Mouse (Mus musculus) forebrain, embryonic 16.5 days (tissue): ENCODE measurements around the gene Bcl2a1d. TPM values are rescaled to one million over a fixed set of nuclear protein-coding genes. Genes with fewer than 3 reads are reported as not detected.
"Not testable (repeated sequence)": the region's sequence is repeated elsewhere in the genome, so short reads cannot be mapped to it uniquely, and the experiment has no call there.

ENCODE experiments used
- ATAC-seq: fragments of 200-750 bp; cut with Nextera tagmentation; 2 replicates; pipeline ENCODE4 v1.8.0; 2017; ENCODE audit warnings: mild to moderate bottlenecking, moderate library complexity
- H3K27ac ChIP-seq: fragments of 300-500 bp; sonication (generic); 2 replicates; pipeline ENCODE4 v1.5.1; 2014; ENCODE audit warnings: low read length, control low read depth
- H3K27me3 ChIP-seq: fragments of 300-500 bp; sonication (generic); replicated peaks from 2 replicates; pipeline ENCODE4 v1.6.1; 2014; ENCODE audit warnings: low read length; ENCODE audit not compliant: control insufficient read depth, insufficient read depth
- H3K36me3 ChIP-seq: fragments of 300-500 bp; sonication (generic); 2 replicates; pipeline ENCODE4 v1.6.1; 2014; ENCODE audit not compliant: control insufficient read depth, insufficient read depth
- H3K4me1 ChIP-seq: fragments of 300-500 bp; sonication (generic); replicated peaks from 2 replicates; pipeline ENCODE4 v1.6.1; 2014; ENCODE audit warnings: low read length; ENCODE audit not compliant: control insufficient read depth, insufficient read depth
- H3K4me2 ChIP-seq: fragments of 300-500 bp; sonication (generic); 2 replicates; pipeline ENCODE4 v1.6.1; 2014; ENCODE audit warnings: mild to moderate bottlenecking, low read length, control low read depth
- H3K4me3 ChIP-seq: fragments of 300-500 bp; sonication (generic); replicated peaks from 2 replicates; pipeline ENCODE4 v1.5.1; 2014; ENCODE audit warnings: mild to moderate bottlenecking, low read length, control low read depth
- H3K9ac ChIP-seq: fragments of 300-500 bp; sonication (generic); replicated peaks from 2 replicates; pipeline ENCODE4 v1.6.1; 2014; ENCODE audit warnings: low read depth, low read length, control low read depth
- H3K9me3 ChIP-seq: fragments of 300-500 bp; sonication (generic); 2 replicates; pipeline ENCODE4 v1.6.1; 2016; ENCODE audit warnings: low read length; ENCODE audit not compliant: control insufficient read depth
- WGBS: fragments of 180-500 bp; shearing (Covaris S2); extraction: QIAGEN DNeasy Blood & Tissue Kit; methylation state at CpG from one replicate; pipeline ENCODE4 v1.1.7; 2014; 5-methylcytosine and 5-hydroxymethylcytosine counted together
- polyA plus RNA-seq: library from polyadenylated mRNA; unstranded; fragments of >200 nt; fragmentation: Nextera tagmentation; extraction: Ambion mirVana; gene quantifications from 2 replicates; pipeline ENCODE4 v1.2.1, GENCODE M21; 2015

The Bcl2a1d gene
- polyA plus RNA-seq, 1 experiment from 2014 or later, result not detected

DNA sequence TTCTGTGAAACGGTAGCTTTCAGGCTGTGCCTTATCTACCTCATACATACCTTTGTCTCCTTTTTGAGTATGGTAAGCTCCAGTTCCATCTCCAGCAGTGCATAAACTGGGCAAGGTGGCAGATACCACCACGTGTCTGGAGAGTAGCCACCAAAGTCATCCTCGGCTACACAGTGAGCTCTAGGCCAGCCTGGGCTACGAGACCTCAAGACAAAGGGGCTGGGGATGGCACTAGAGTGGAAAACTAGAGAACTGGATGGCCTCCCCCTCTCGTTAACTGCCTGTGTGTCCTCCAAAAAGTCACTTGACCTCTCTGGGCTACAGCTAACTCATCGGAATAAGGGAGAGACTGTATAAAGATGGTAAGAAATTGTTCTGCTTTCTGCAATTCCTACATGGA, 22.4 kb downstream of the Bcl2a1d start:
- Histone ChIP-seq H3K9ac (no peak overlapping the region), H3K9me3 (no peaks in the 10 kb centered on the region), H3K27ac (no peak overlapping the region), H3K4me2 (no peak overlapping the region), H3K4me3 (no peak overlapping the region), H3K27me3 (no peaks in the 10 kb centered on the region), H3K36me3 (no peaks in the 10 kb centered on the region), H3K4me1 (no peaks in the 10 kb centered on the region)
- WGBS, result 85% methylated on average over 6 of the region's 6 CpGs
- no peak for ATAC-seq

- Histone ChIP-seq H3K4me1 (no peaks in the 10 kb centered on the region), H3K9me3 (no peaks in the 10 kb centered on the region), H3K27me3 (no peaks in the 10 kb centered on the region), H3K4me3 (no peak overlapping the region), H3K9ac (no peak overlapping the region), H3K4me2 (no peak overlapping the region), H3K27ac (no peak overlapping the region), H3K36me3 (no peaks in the 10 kb centered on the region)
- ATAC-seq, result no peak
- WGBS, result 92% methylated on average over 4 of the region's 4 CpGs
These were observed 25.0 kb downstream of the Bcl2a1d start for GRCm38 (mm10) chr9:88706700-88707099.

DNA sequence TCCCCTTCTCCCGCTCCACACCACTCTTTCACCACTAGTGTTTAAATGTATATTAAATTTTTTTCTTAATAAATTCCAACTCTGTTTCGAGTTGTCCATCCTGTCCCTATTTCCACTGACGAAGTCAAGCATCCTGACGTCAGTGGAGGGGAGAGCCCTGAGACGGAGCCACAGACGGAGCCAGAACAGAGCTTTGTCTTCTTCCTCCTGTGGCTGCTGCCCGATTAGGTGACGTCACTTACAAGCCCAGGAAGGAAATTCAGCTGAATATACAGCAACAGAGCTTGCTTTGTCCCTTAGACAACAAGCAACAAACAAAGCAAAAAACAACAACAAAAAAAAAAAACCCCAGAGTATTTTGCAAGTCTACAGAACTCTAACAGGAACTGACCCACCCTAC, 26.6 kb downstream of the Bcl2a1d start:
- not testable (repeated sequence) for H3K9ac ChIP-seq, H3K27ac ChIP-seq, ATAC-seq, H3K4me1 ChIP-seq, H3K4me2 ChIP-seq, H3K36me3 ChIP-seq, H3K4me3 ChIP-seq, H3K9me3 ChIP-seq, H3K27me3 ChIP-seq
- 50% methylated on average over 8 of the region's 8 CpGs for WGBS

GRCm38 (mm10) chr9:88698746-88699145, 33.0 kb downstream of the Bcl2a1d start:
- H3K4me3 ChIP-seq, ATAC-seq: not testable (repeated sequence)

GRCm38 (mm10) chr9:88691307-88691706, 40.4 kb downstream of the Bcl2a1d start:
- H3K4me1 ChIP-seq, H3K27me3 ChIP-seq, H3K9me3 ChIP-seq, H3K4me3 ChIP-seq, H3K4me2 ChIP-seq, H3K36me3 ChIP-seq, H3K9ac ChIP-seq, H3K27ac ChIP-seq, ATAC-seq: not testable (repeated sequence)
- 88% methylated on average over 2 of the region's 2 CpGs for WGBS

More at GRCm38 (mm10) chr9:88698746-88699145, 33.0 kb downstream of the Bcl2a1d start:
- H3K4me1 ChIP-seq, H3K4me2 ChIP-seq, H3K27me3 ChIP-seq, H3K36me3 ChIP-seq, H3K9me3 ChIP-seq, H3K9ac ChIP-seq, H3K27ac ChIP-seq: not testable (repeated sequence)
- no CpG with 5 or more reads among the region's 2 CpGs for WGBS

GRCm38 (mm10) chr9:88689451-88689850, 42.3 kb downstream of the Bcl2a1d start:
- H3K4me3 ChIP-seq, H3K9me3 ChIP-seq, H3K36me3 ChIP-seq, H3K4me1 ChIP-seq, H3K27me3 ChIP-seq, ATAC-seq, H3K4me2 ChIP-seq, H3K27ac ChIP-seq, H3K9ac ChIP-seq: not testable (repeated sequence)
- 86% methylated on average over 3 of the region's 3 CpGs for WGBS

GRCm38 (mm10) chr9:88686719-88687118, 45.0 kb downstream of the Bcl2a1d start:
- WGBS, result 94% methylated on average over 1 of the region's 1 CpGs
- not testable (repeated sequence) for H3K27me3 ChIP-seq

More at GRCm38 (mm10) chr9:88686719-88687118, 45.0 kb downstream of the Bcl2a1d start:
- not testable (repeated sequence) for H3K4me2 ChIP-seq, H3K27ac ChIP-seq, H3K36me3 ChIP-seq, H3K9ac ChIP-seq, H3K4me3 ChIP-seq, H3K9me3 ChIP-seq, ATAC-seq, H3K4me1 ChIP-seq

Other genes starting within 250 kb of the Bcl2a1d start
- gene Syncrip, start 249.3 kb downstream of the Bcl2a1d start, polyA plus RNA-seq, result 122 and 136 TPM in 2 replicates
- 14.7 and 16.8 TPM in 2 replicates for gene Zfp949, start 183.9 kb downstream of the Bcl2a1d start, polyA plus RNA-seq
- 0.20 and 0.24 TPM in 2 replicates for gene Trim43a, start 151.0 kb downstream of the Bcl2a1d start, polyA plus RNA-seq
- gene Mthfsl, start 11.6 kb downstream of the Bcl2a1d start, polyA plus RNA-seq, result 29.3 and 36.6 TPM in 2 replicates
- not detected in 2 replicates for gene Trim43c, start 107.2 kb upstream of the Bcl2a1d start, polyA plus RNA-seq
- gene Bcl2a1a, start 225.0 kb upstream of the Bcl2a1d start, polyA plus RNA-seq, result not detected in 2 replicates